Mouse (Mus musculus) G1E-ER4 (cell line): ENCODE measurements around the gene Fgf14. TPM values are rescaled to one million over a fixed set of nuclear protein-coding genes. Genes with fewer than 3 reads are reported as not detected.

Source experiments
- GATA1 ChIP-seq: IDR thresholded peaks from one replicate; pipeline ENCODE4 v1.8.0; 2012; ENCODE audit warnings: low read length, inconsistent platforms
- polyA plus RNA-seq: library from polyadenylated mRNA; stranded (reverse); fragments of >175 nt; gene quantifications from 2 replicates; pipeline ENCODE4 v1.2.3, GENCODE M21; 2012

The Fgf14 gene
- polyA plus RNA-seq, 1 experiment: not detected

DNA sequence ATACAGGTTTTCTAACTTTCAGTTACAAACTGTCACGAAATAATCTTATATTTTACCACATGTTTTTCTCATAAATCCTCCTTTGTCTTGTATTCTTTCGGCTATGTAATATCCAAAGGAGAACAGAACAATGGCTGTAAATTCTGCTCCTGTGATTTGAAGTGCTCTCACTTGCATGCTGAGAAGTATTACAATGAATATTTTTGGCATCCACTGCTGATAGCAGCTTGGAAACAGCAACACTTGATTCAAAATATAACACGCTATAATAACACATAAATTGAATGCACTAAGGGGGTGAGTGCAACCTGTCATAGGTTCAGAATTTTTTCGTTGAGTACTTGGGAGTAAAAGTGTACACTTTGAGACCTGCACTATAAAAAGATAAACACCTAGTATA, 115.4 kb downstream of the Fgf14 start:
- TF ChIP-seq GATA1: no peak

DNA sequence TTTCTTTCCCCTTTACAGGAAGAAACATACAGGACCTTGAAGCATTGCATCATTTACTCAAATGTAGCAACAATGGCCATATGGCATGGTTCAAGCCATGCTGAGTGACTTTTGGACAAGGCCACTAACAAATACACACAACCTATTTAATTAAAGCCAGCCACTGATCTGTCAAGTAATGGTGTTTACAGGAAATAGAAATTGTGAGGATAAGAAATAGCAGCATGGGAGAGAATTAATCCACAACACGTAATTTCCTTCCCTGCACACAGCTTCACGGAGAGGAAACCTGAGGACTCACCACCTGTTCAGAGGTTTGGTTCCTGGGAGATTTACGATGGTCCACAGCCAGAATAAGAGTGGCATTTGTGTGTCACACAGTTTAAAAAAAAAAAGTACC, 140.8 kb downstream of the Fgf14 start:
- TF ChIP-seq GATA1: no peak

DNA sequence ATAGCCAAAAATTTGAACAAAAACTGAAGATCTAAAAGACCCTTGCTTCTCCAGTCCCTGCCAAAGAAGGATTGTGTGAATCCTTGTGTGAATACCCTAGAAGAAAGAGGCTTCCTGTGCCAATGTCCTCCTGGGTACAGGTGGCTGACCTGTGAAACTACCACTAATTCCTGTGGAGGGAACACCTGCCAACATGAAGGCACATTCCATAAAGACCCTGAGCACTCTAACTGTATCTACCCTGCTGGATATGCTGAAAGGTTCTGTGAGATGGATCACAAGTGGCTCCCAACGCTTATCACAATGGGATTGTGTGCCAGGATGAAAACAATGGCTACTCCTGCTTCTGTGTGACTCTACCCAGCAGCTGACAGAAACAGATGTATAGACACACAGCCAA, 144.9 kb downstream of the Fgf14 start:
- no peak for TF ChIP-seq GATA1

DNA sequence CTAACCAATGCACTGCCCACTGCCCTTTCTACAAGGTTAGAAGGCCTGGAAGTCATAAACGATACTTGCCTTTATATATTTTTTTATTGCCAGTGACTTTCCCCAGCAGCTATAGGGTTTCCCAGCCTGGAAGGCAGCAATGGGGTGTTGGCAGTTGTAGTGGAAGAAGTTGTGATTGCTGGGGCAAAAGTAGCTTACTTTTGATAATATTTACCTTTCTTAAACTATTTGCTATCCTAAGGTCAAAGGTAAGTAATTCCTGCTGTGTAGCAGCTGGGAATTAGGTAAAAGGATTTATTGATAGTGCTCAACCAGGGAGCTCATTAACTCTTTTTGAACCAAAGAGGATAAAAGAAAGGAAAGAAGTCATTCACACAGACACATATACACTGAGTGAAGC, 164.9 kb downstream of the Fgf14 start:
- TF ChIP-seq GATA1: no peak

DNA sequence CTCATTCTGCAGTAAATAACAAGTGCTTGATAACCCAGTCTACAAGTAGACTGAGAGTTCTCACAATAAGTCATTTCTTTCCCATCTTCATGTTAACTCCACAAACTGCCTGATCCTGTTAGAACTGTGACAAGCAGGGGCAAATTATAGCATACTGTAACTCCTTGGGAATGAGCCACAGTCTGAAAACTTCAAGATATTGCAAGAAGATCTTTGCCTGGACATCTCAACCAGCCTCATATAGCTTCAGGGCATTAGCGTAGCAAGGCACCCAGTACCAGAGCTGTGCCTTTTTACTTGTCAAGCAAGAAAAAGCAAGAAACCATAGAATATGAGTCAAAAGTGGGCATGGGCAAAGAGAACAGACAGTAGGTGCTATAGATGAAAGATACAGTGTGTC, 188.0 kb downstream of the Fgf14 start:
- no peak for TF ChIP-seq GATA1

DNA sequence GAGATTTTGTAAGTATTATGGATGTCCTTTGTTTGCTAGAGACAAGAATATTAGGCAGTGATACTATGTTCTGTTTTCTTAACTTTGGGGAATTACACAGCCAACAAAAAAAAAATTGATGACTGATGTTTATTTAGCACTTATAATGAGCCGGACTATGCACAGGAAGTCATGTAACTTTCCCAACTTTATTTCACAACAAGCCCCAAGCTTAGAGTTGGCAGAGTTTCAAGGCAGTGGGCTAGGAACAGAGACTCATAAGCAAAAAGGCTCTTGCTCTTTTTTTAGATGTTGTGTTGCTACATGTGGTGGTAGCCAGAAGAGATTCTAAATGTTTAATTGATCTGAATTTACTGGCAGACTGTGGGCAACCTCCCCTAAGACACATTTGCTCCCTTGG, 191.7 kb downstream of the Fgf14 start:
- no peak for TF ChIP-seq GATA1

DNA sequence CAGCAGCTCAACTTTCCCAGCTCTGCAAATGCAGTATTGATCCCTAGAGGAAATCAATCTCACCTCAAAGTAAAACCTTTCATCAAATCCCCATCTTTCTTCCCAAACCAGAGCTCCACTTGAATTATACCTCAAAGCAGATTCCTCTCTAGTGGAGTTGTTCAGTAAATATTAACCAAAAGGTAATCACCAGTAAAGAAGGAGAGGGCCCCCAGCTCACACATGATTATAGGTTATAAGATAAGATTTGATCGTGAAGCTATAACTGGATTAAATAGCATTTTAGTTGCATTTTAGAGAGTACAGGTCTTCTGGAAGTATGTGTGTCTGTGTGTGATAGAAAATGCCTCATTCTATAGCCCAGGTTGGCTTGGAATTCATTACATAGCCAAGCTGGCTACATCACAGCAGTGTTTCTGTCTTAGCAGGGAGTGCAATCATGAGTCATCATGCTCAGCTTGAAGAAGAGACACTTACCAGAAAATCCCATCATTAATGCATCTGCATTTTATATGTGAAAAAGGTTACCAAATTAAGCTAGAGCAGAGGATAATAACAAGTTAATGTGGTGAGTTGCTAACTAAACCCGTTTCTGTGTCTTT, 202.8 kb downstream of the Fgf14 start:
- TF ChIP-seq GATA1: no peak

DNA sequence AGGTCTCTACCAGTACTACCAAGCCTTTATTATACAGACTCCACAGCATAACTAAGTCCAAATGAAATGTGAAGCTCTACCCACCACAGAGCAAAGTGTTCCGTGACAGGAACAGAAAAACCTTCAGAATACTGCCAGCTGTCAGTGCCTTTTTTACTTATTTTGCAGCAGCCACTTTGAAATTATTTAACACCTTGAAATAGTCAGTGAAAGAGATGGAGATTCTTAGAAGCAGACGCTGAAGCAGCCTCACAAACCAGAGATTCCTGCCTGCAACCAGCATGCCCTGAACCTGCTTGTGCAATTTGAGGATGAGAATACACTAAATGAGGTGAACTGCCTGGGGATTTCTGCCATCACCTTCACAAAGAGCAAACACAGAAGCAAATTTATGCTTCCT, 206.0 kb downstream of the Fgf14 start:
- no peak for TF ChIP-seq GATA1

DNA sequence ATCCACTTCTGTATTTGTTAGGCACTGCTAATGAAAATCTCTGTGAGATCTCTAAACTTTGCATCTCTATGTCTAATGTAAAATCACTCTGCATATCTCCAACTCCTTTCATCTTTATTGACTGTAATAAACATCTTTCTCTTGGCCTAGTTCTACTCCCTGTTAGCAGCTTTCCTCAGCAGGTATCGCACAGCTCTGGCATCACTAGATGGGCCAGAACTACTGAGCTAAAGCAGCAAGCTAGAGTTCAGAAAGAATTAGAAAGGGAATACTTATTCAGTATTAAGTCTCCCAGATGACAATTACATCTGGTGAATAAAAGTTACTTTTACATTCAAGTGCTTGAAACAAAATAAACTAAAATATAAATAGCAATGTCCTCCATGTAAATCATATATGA, 221.8 kb downstream of the Fgf14 start:
- TF ChIP-seq GATA1: no peak

DNA sequence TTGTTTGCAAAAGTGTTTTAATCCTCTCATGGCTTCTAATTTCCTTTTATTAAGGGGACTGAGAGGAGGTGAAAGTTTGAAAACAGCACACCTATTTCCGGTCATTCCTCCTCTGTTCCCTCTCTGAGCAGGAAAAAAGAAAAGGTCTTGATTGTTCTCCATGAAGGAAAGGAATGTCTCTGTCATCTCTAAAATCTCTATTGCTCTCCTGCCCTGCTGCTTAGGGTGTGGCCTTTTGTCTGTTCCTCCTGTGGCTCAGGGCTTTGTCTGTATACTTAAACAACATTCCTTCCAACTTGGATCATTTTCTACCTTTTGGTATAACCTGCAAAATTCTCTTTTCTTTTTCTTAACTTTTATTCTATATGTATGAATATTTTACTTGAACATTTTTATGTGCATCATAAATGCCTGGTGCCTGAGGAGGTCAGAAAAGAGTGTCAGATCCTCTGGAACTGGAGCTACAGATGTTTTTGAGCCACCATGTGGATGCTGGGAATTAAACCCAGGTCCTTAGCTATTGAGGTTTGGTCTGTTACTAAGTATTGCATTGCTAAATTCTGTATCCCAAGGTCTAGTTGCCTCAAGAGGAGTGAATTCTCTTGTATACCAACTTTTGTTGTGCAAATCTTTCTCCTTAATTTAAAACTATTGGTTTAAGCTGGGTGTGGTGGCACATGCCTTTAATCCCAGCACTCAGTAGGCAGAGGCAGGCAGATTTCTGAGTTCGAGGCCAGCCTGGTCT, 230.7 kb downstream of the Fgf14 start:
- TF ChIP-seq GATA1: no peak

DNA sequence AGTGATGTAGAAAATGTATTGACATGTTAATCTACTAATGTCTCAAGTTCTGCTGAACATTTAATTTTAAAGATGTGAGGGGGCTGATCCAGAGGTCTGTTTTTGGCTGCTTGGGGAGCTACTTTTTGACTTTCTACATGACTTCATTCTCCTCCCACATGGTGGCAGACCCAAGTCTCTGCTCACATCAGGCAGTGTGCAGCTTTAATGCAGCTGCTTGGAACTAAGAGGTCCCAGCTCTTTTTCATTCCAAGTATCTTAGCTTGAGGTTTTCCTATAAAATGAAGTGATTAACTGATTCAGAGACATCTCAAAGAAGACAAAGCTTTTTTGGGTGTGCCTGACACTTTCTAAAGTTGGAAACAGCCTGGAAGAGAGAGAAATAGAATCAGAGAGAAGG, 232.1 kb downstream of the Fgf14 start:
- no peak for TF ChIP-seq GATA1

DNA sequence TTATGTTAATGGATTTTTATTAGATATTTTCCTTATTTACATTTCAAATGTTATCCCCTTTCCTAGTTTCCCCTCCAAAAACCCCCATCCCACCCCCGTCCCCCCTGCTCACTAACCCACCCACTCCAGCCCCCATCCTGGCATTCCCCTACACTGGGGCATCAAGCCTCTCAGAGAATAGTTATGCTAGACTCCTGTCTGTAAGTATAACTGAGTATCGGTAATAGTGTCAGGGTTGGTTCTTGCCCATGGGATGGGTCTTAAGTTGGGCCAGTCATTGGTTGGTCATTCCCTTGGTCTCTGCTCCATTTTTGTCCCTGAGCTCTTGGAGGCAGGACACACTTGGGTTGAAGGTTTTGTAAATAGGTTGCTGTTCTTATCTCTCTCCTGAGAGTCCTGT, 265.0 kb downstream of the Fgf14 start:
- TF ChIP-seq GATA1: no peak

DNA sequence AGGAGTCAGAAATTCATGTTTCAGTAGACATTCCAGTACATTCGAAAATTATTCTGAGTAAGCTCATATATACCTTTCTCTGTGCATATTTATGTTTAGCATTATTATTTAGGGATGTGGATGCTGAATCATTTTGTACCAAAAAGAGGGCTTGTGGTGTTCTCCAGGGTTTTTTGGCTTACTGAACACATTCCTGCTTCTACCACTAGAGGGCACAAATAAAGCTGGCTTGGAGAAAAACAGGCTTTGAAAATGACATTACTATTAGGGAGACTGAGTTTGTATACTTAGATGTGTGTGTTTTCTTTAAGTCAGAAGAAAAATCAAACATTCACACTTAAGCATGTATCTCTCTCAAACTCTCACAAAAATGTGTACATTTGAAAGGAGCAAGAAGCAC, 266.0 kb downstream of the Fgf14 start:
- no peak for TF ChIP-seq GATA1

DNA sequence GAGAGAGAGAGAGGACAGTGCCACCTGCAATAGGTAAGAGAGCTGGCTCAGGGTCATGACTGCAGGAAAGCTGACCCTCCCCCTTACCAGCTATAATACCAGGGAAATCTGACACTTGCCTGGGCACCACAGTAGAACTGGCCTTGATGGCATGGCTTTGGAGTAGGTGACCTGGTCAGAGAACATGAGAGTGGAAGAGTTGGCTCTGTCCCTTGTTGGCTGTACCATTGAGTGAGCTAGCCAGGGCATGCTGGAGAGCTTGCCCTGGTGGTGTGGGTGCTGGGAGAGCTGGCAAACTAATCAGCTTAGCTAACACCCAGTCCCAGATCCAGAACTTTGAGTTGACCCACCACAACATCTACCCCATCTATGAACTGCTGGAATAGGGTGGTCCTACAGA, 348.5 kb downstream of the Fgf14 start:
- TF ChIP-seq GATA1: no peak

DNA sequence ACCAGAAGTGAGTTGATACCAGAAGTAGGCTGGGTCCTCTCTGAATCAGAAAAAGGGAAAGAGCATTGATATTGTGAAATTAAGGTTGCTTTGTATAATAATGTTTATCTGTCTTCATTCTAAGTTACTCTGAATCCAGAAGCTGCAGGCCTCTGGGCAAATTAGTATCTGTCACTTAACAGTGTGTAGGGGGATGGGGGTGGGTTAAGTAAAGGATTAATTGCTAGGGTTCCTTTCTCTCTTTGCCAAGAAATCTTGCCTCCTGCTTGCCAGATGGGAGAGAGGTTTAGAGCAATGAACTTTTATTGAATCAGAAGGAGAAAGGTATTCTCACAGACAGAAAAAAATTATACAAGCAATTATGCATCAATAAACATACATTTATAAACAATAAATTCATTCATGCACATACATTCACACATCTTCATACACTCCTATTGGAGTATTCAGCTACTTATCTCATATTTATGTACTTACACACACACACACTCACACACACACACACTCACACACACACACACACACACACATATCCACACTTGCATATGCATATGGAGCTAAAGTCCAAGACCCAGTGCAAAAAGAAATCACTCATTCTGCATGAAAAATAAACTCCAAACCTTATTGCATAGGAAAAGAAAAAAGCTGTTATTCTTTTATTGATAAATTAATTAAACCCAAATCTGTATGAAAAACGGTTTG, 357.8 kb downstream of the Fgf14 start:
- no peak for TF ChIP-seq GATA1

DNA sequence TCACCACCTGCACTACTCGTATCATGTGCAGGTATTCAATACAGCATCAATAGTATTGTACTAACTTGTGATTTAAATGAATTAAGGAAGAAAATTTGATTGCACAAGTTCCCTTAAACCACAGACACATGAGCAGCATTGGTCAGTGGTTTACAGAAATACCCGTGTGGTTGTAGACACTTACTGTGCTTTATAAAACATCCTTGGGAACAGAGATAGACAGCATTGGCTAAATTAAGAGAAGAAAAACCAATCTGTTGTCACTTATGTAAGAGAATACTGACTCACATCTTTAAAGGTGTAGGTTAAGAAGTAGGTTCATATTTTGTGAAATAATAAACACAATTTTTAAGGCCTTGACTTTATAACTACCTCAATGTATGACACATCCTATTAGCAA, 361.4 kb downstream of the Fgf14 start:
- no peak for TF ChIP-seq GATA1

DNA sequence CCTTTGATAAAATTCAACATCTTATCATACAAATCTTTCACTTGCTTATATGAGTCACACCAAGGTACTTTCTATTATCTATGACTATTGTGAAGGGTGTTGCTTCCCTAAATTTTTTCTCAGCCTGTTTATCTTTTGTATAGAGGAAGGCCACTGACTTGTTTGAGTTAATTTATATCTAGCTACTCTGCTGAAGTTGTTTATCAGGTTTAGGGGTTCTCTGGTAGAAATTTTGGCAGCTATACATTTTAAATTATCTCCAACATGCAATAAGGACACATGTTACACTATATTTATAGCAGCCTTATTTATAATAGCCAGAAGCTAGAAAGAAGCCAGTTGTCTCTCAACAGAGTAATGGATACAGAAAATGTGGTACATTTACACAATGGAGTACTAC, 389.9 kb downstream of the Fgf14 start:
- TF ChIP-seq GATA1: no peak
